Mouse (Mus musculus): ENCODE measurements around the gene Adat3.

Gene Adat3

DNA sequence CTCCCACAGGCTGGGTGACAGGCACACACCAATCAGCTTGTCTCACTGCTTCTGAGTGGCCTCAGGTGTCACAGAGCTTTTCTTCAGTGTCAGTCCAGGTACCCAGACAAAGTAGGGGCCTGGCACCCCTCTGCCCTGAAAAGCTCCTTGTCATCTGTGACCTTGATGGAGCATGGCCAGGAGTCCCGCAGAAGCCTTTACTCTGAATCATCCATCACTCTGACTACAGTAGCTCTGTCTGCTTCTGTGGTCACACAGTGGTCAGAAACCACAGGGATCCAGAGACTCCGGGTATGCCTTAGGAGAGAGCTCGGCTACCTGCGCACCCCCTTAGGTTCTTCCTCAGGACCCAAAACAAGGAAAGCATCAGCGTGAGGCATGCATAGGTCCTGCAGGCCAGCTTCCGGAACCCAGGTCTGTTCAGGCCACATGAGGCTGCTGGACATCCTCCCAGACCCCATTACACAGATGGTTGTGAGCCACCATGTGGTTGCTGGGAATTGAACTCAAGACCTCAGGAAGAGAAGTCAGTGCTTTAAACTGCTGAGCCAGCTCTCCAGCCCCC lies 50.6 kb downstream of the Adat3 start:
- no peak for DNase-seq (ENCODE audit: low spot score)

- no peak for DNase-seq (ENCODE audit: low spot score)
These were observed 52.2 kb downstream of the Adat3 start for GRCm38 (mm10) chr10:80654866-80655265.

DNA sequence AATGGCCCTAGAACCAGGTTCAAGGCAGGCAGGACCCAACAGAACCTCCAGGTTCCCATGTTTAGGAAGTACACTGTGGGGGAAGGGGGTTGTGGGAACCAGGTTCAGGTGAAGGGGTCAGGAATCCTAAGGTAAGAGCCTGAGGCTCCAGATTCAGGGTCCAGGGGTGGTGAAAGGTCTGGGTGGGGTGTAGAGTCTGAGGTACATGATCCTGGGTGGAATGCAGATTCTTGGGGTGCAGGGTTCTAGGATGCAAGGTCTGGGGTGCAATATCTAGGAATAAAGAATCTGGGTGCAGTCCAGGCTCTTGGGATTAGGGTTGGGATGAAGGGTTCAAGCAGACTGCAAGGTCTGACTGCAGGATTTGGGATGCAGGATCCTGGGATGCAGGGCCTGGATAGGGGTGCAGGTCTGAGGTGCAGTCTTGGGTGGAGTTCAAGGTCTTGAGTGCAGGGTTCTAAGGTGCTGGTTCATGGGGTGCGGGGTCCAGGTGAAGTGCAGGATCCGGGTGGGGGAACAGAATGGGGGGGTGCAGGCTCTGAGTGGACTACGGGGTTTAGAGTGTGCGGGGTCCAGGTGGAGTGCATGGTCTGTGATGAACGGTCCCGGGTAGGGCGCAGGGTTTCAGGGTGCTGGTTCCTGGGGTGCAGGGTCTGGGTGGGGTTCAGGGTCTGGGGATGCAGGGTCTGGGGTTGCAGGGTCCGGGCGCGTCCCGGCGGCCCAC lies 52.9 kb downstream of the Adat3 start:
- no peak for DNase-seq (ENCODE audit: low spot score)

DNA sequence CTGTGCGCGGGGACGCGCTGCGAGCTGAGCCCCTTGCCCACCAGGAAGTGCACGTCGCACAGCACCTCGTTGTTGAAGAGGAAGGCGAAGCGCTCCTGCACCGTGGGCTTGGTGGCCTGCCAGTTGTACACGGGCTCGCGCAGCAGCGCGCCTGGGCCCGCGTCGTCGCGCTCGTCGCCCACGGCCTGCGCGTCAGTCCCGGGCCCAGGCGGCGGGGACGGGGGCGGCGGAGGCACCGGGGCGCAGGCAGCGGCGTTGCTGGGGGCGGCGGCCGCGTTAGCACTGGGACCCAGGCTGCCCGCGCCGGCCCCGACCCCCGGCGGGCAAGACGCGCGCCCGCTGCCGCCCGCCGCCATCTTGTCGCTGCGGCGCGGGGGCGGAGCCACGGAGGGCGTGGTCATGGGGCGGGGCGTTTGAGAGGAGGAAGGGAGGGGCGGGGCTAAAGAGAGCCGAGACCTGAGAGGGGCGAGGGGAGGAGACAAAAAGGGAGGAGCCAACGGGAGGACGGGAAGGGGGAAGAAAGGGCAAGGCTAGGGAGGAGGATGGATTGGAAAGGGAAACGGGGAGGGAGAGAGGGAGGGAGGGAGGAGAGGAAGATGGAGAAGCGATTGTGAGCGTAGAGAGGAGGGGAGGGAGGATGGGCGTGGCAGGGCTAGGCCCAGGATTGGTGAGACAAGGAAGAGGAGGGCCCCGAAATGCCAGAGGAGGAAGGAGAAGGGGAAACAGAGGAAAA lies 53.6 kb downstream of the Adat3 start:
- DNase-seq (ENCODE audit: low spot score), result peak; percentile 89

GRCm38 (mm10) chr10:80656863-80657623 lies 54.4 kb downstream of the Adat3 start, which contains the start of gene Btbd2:
TSS of gene Btbd2 (minus strand) at chr10:80657071.
- DNase-seq (ENCODE audit: low spot score), result no peak

Measured in urinary bladder, postnatal 10 days (tissue).